Mouse (Mus musculus) mesoderm, embryonic 11.5 days (tissue): ENCODE measurements around the gene Olfr376.
A peak's percentile ranks its signal among the peaks of the same experiment; 100 is the strongest.

Source experiments
- DNase-seq: peaks from one replicate; pipeline ENCODE4 v3.0.0-alpha.2; 2012; ENCODE audit warnings: low read depth, low spot score

Olfr376 gene

GRCm38 (mm10) chr11:73370946-73371345 lies at the start of gene Olfr376:
Gene Olfr376 (plus strand): TSS chr11:73371246.
- DNase-seq = no peak

DNA sequence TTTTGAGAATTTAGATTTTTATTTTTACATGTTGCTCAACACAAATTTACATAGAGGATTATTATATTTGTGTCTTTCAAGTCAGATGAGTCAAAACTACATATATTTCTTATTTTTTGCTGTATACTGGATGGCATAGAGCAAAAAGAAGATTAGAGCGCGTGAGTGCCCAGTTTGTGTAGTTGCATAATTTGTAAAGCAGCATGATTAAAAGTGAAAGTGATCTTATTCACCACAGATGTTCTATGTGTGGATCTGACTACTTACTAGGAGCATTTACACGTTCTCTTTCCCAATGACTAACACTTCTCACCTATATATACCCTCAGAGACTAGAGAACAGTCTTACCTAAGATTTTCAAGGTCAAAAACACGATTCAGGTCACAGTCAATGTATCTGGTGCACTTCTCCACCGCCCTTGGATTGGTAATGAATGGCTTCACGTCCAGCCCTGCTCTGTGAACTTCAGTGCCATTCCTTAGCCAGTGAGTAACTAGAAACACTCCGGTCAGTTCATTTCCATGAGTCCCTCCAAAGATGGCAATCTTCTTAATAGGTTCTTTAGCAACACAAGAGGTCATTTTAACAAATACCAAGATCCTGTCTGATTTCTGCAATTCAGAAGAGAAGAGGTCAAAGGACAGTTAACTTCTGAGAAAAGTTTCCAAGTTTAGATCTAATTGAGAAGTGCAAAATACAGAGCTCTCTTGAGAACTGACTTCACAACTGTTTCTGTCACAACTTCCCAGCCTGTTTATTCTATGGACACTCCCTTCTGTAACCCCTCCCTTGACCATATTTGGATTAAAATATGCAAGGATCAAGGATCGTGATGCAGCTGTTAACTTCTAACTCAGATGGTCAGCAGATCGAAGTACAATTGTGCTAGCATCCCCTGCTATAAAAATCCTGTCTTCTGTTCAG lies 46.9 kb upstream of the Olfr376 start:
- DNase-seq = no peak

GRCm38 (mm10) chr11:73326485-73326886 lies 44.6 kb upstream of the Olfr376 start:
- no peak for DNase-seq

GRCm38 (mm10) chr11:73327361-73327760 lies 43.7 kb upstream of the Olfr376 start:
- no peak for DNase-seq

- no peak for DNase-seq
Observed at GRCm38 (mm10) chr11:73329442-73329841, 41.6 kb upstream of the Olfr376 start, which contains the start of the genes Aspa, Gm49340 and Spata22. Gene Aspa (minus strand): TSS chr11:73329596. Gene Gm49340 (plus strand): TSS chr11:73329741. Gene Spata22 (plus strand): TSS chr11:73329741.

- no peak for DNase-seq
Observed at GRCm38 (mm10) chr11:73333357-73333756, 37.7 kb upstream of the Olfr376 start.

DNA sequence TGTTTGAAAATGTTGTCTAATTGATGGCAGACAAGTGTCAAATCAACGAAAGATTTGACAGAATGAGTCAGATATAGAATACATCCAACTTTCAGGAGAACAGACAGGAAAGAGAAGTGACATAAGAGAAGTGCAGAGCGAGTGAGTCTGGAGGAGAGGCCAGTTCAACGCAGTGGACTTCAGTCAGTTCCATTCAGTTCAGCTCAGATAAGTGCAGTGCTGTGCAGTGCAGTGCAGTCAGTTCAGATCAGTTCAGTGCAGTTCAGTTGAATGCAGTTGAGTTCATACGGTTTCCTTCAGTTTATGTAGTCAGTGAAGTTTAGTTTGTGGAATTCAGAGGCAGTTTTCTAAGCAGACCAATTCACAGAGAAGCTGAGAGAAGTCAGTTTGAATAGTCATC lies 34.1 kb upstream of the Olfr376 start:
- DNase-seq = no peak

DNA sequence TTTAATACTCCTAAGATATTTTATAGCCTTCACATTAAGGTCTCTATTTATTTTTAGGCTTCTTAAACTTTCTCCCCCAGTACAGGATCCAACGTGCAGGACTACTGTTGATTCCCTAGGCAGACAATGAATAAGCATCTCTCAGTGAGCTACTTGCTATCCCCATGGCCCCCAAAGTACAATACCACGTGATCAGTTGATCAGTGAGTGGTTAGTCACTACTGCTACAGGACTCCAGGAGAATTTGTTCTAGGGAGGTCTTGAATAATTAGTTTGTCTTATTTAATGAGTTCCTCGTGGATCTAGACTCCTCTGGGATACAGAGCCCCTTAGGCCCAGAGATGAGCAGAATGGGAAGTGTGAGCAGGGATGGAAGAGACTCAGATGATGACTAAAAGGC lies 20.6 kb upstream of the Olfr376 start, which contains the start of gene Olfr20:
Olfr20 (plus strand) TSS at position 301 of the 400 bp plus-strand sequence.
- no peak for DNase-seq

GRCm38 (mm10) chr11:73395374-73395773 lies 24.3 kb downstream of the Olfr376 start:
- peak; percentile 0 for DNase-seq

DNA sequence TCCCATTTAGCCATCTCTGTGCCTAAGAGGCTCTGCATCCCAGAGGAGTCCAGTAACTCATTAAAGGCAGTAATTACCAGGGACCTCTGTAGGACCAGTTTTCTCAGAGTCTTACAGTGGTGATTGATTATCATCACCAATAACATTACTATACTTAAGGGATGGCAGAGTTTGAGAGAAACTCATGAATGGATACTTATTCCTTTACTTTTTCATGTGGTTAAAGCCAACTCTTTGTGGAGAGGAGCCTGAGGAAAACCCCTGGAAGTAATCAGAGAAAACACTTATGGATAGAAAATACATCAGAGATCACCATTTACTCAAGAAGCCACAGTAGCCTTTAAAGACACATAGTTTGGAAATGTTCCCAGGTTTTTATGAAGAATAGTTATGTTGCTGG lies 28.5 kb downstream of the Olfr376 start, which contains the start of gene Olfr1:
Olfr1 (minus strand) TSS at position 101 of the 400 bp plus-strand sequence.
- no peak for DNase-seq
